Mouse (Mus musculus): ENCODE data around the gene Hadhb. TPM values are rescaled to one million over a fixed set of nuclear protein-coding genes. Genes with fewer than 3 reads are reported as not detected.
"Not testable (repeated sequence)": the region's sequence is repeated elsewhere in the genome, so short reads cannot be mapped to it uniquely, and the experiment has no call there.

Gene Hadhb
- polyA plus RNA-seq, 1 experiment from 2014 or later = 145 TPM

DNA sequence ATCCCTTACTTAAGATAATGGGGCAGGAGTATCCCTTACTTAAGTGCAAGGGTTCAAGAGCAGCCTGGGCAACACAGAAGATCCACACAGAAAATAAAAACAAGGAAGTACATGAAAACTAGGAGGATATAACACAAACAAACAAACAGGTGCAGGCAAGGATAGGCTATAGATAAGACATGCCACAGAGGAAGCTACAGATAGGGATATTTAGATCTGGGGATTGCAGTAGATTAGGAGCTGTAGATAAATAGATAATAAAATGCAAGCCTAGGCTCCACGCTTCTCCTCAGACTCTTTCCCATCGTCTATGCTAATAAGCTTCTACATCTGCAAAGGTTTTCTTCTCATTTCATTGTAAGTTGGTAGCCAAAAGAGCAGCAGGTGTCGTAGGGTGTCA, 50.0 kb downstream of the Hadhb start:
- Histone ChIP-seq H3K4me2 (no peak overlapping the region), H3K27ac (ENCODE audit: low read depth, low read length) (no peak overlapping the region), H3K4me3 (ENCODE audit: low read depth, low read length) (no peak overlapping the region), H3K27me3 (replicated peaks; ENCODE audit: control insufficient read depth, insufficient read depth, low read length) (no peaks in the 10 kb centered on the region), H3K36me3 (ENCODE audit: control insufficient read depth, insufficient read depth, low read length) (no peaks in the 10 kb centered on the region), H3K9ac (ENCODE audit: low read depth, low read length) (no peak overlapping the region), H3K9me3 (ENCODE audit: control insufficient read depth, low read length) (no peaks in the 10 kb centered on the region), H3K4me1 (replicated peaks; ENCODE audit: control insufficient read depth, insufficient read depth, low read length) (no peaks in the 10 kb centered on the region)
- DNase-seq (ENCODE audit: low spot score) (no peak), ATAC-seq (replicated peaks; ENCODE audit: low FRiP score) (no peak)
- 65% methylated on average over 3 of the region's 3 CpGs for WGBS

DNA sequence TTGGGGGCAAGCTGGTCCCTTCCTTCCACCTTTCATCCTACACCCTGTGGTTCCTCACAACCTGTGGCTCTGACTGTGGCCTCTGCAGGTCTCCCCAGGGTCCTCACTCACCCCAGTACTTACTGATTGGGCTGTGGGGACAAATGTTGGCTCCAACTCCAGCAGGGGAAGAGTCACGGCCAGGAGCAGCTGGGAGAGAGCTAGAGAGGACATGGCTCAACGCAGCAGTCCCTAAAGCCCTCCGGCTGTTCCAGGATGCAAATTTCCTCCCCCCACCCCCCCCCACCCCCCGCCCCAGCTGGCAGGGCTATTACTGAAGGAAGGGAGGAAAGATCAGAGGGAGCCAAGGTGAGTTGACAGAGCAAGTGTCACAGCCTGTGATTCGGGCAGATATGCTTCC, 50.4 kb downstream of the Hadhb start, which contains the start of gene Adgrf3:
TSS of gene Adgrf3 (minus strand) at position 230 of the 400 bp plus-strand sequence.
- Histone ChIP-seq H3K36me3 (ENCODE audit: control insufficient read depth, insufficient read depth, low read length) (no peaks in the 10 kb centered on the region), H3K9ac (ENCODE audit: low read depth, low read length) (no peak within 1 kb of the TSS), H3K4me3 (ENCODE audit: low read depth, low read length) (no peak within 1 kb of the TSS), H3K9me3 (ENCODE audit: control insufficient read depth, low read length) (no peaks in the 10 kb centered on the region), H3K27ac (ENCODE audit: low read depth, low read length) (no peak within 1 kb of the TSS), H3K4me2 (no peak within 1 kb of the TSS), H3K27me3 (replicated peaks; ENCODE audit: control insufficient read depth, insufficient read depth, low read length) (no peaks in the 10 kb centered on the region), H3K4me1 (replicated peaks; ENCODE audit: control insufficient read depth, insufficient read depth, low read length) (no peaks in the 10 kb centered on the region)
- WGBS = 40% methylated on average over 5 of the region's 5 CpGs
- ATAC-seq (replicated peaks; ENCODE audit: low FRiP score) = no peak
- DNase-seq (ENCODE audit: low spot score) = no peak

DNA sequence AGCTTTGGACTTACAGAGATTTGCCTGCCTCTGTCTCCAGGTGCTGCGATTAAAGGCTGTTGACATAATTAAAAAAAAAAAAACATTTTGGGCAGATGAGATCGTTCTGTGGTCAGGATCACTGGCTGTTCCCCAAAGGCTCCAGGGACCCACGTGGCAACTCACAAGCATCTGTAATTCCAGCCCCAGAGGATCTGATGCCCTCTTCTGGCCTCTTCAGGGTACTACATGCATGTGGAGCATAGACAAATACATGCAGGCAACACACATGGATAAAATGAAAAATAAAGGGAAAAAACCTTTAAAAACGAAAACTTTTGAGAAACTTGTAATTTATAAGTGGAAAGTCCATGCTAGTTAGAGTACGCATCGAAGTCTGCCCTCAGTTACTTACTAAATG, 52.2 kb downstream of the Hadhb start:
- 56% methylated on average over 6 of the region's 6 CpGs for WGBS
- no peak overlapping the region for H3K27ac ChIP-seq (ENCODE audit: low read depth, low read length)
- H3K9me3 ChIP-seq (ENCODE audit: control insufficient read depth, low read length) = no peaks in the 10 kb centered on the region
- H3K4me2 ChIP-seq = no peak overlapping the region
- DNase-seq (ENCODE audit: low spot score) = no peak
- H3K4me3 ChIP-seq (ENCODE audit: low read depth, low read length) = no peak overlapping the region
- no peak for ATAC-seq (replicated peaks; ENCODE audit: low FRiP score)
- H3K4me1 ChIP-seq (replicated peaks; ENCODE audit: control insufficient read depth, insufficient read depth, low read length) = no peaks in the 10 kb centered on the region
- H3K9ac ChIP-seq (ENCODE audit: low read depth, low read length) = no peak overlapping the region
- H3K27me3 ChIP-seq (replicated peaks; ENCODE audit: control insufficient read depth, insufficient read depth, low read length) = no peaks in the 10 kb centered on the region
- no peaks in the 10 kb centered on the region for H3K36me3 ChIP-seq (ENCODE audit: control insufficient read depth, insufficient read depth, low read length)

DNA sequence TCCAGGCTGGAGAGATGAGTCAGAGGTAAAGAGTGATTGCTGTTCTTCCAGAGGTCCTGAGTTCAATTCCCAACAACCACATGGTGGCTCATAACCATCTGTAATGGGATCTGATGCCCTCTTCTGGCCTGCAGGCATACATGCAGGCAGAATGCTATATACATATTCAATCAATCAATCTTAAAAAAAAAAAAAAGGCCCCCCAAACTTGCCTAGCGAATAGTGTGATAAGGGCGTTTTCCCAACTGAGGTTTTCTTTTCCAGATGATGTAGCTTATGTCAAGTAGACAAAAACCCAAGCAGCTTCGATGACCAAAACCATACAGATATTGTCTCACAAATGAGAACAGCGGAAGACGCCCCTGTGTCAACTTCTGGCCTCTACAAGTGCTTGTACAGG, 55.7 kb downstream of the Hadhb start:
- H3K4me1 ChIP-seq (replicated peaks; ENCODE audit: control insufficient read depth, insufficient read depth, low read length); H3K36me3 ChIP-seq (ENCODE audit: control insufficient read depth, insufficient read depth, low read length); DNase-seq (ENCODE audit: low spot score); H3K9ac ChIP-seq (ENCODE audit: low read depth, low read length); H3K27me3 ChIP-seq (replicated peaks; ENCODE audit: control insufficient read depth, insufficient read depth, low read length); ATAC-seq (replicated peaks; ENCODE audit: low FRiP score); H3K9me3 ChIP-seq (ENCODE audit: control insufficient read depth, low read length); H3K4me2 ChIP-seq; H3K4me3 ChIP-seq (ENCODE audit: low read depth, low read length); H3K27ac ChIP-seq (ENCODE audit: low read depth, low read length): not testable (repeated sequence)
- WGBS = 75% methylated on average over 5 of the region's 5 CpGs

DNA sequence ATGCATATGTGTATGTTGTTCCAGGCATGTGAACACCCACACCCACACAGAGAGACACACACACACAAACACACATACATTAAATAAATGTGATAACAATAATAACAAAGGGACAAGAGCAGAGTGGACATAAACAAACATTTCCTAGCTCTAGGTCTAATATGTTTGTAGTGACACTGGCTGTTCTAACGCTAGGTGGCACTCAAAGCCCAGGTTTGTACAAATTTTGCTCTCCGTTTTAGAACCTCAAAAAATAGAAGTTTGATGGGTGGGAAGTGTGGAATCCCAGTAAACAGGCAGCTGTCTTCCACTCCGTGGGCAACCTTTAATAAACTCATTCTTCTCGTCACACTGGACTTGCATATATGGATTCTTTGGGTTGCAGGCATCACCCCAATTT, 59.8 kb downstream of the Hadhb start:
- DNase-seq (ENCODE audit: low spot score) (peak; percentile 43), ATAC-seq (replicated peaks; ENCODE audit: low FRiP score) (no peak)
- H3K4me2 ChIP-seq = no peak overlapping the region
- H3K36me3 ChIP-seq (ENCODE audit: control insufficient read depth, insufficient read depth, low read length) = no peaks in the 10 kb centered on the region
- no peaks in the 10 kb centered on the region for H3K4me1 ChIP-seq (replicated peaks; ENCODE audit: control insufficient read depth, insufficient read depth, low read length)
- no peaks in the 10 kb centered on the region for H3K9me3 ChIP-seq (ENCODE audit: control insufficient read depth, low read length)
- WGBS = 15% methylated on average over 4 of the region's 4 CpGs
- H3K9ac ChIP-seq (ENCODE audit: low read depth, low read length) = no peak overlapping the region
- H3K4me3 ChIP-seq (ENCODE audit: low read depth, low read length) = no peak overlapping the region
- H3K27ac ChIP-seq (ENCODE audit: low read depth, low read length) = no peak overlapping the region
- H3K27me3 ChIP-seq (replicated peaks; ENCODE audit: control insufficient read depth, insufficient read depth, low read length) = no peaks in the 10 kb centered on the region

DNA sequence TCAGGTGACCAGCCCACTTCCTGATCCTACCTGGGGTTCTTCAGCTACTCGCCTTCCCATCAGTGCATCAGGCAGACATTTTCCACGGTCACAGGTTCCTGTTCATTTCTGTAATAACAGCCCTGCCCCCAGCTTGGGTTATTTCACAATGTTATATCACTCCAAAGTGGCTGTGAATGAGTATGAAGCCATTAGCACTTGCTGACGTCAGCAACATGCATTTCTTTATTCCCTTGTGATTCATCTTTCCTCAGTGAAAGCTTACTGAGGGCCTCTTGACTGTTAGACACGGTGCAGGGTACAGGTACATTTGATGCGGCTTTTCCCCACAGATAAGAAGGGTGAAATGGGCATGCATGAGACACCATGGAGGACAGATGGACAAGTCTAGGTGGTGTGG, 60.9 kb downstream of the Hadhb start:
- WGBS = 66% methylated on average over 5 of the region's 5 CpGs
- H3K9me3 ChIP-seq (ENCODE audit: control insufficient read depth, low read length) = no peaks in the 10 kb centered on the region
- no peaks in the 10 kb centered on the region for H3K4me1 ChIP-seq (replicated peaks; ENCODE audit: control insufficient read depth, insufficient read depth, low read length)
- no peak overlapping the region for H3K27ac ChIP-seq (ENCODE audit: low read depth, low read length)
- ATAC-seq (replicated peaks; ENCODE audit: low FRiP score) (no peak), DNase-seq (ENCODE audit: low spot score) (no peak)
- H3K9ac ChIP-seq (ENCODE audit: low read depth, low read length) = no peak overlapping the region
- H3K4me3 ChIP-seq (ENCODE audit: low read depth, low read length) = no peak overlapping the region
- H3K27me3 ChIP-seq (replicated peaks; ENCODE audit: control insufficient read depth, insufficient read depth, low read length) = no peaks in the 10 kb centered on the region
- no peaks in the 10 kb centered on the region for H3K36me3 ChIP-seq (ENCODE audit: control insufficient read depth, insufficient read depth, low read length)
- no peak overlapping the region for H3K4me2 ChIP-seq

DNA sequence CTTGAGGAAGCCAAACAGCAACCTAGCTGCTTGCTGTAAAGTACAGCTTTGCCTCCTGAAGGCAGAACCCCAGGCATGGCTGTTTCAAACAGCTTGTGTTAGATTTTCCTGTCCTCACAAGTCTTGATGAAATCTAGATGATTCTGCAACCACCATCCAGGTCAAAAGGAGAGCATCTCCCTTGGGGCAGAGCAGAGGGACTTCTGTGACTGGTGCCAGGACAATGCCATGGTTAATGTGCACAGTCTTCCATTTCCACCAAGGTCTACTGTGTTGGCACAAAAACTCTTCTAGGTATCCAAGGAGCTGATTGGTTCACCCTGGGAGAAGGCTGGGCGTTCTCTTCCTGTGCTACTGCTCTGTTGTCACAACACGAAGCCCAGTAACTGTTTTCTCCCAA, 64.7 kb downstream of the Hadhb start:
- no peaks in the 10 kb centered on the region for H3K36me3 ChIP-seq (ENCODE audit: control insufficient read depth, insufficient read depth, low read length)
- H3K27ac ChIP-seq (ENCODE audit: low read depth, low read length) = no peak overlapping the region
- ATAC-seq (replicated peaks; ENCODE audit: low FRiP score) = no peak
- H3K4me1 ChIP-seq (replicated peaks; ENCODE audit: control insufficient read depth, insufficient read depth, low read length) = no peaks in the 10 kb centered on the region
- H3K9ac ChIP-seq (ENCODE audit: low read depth, low read length) = no peak overlapping the region
- 78% methylated on average over 2 of the region's 2 CpGs for WGBS
- H3K4me3 ChIP-seq (ENCODE audit: low read depth, low read length) = no peak overlapping the region
- DNase-seq (ENCODE audit: low spot score) = no peak
- no peaks in the 10 kb centered on the region for H3K27me3 ChIP-seq (replicated peaks; ENCODE audit: control insufficient read depth, insufficient read depth, low read length)
- 0 out of 2 replicates have a peak, but pooled peaks cover 2% of the 10 kb centered on the region for H3K9me3 ChIP-seq (ENCODE audit: control insufficient read depth, low read length)
- no peak overlapping the region for H3K4me2 ChIP-seq

DNA sequence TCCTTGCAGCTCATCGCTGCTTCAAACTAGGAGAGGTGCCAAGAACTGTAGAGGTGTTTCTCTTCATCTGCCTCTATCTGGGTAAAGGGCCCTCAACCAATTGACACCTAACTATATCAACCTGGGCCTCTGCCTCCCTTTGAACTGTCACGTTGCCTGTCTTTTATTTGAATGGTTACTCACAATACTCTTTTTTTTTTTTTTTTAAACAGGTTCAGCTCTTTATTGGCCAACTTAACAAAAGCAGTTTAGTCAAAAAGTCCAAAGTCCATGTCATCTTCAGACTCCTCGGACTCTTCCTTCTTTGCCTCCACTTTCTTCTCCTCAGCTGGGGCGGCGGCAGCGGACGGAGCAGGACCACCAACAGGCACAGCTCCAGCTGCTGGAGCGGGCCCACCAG, 65.6 kb downstream of the Hadhb start:
- no peak for DNase-seq (ENCODE audit: low spot score)
- no peaks in the 10 kb centered on the region for H3K4me1 ChIP-seq (replicated peaks; ENCODE audit: control insufficient read depth, insufficient read depth, low read length)
- ATAC-seq (replicated peaks; ENCODE audit: low FRiP score) = no peak
- no peaks in the 10 kb centered on the region for H3K27me3 ChIP-seq (replicated peaks; ENCODE audit: control insufficient read depth, insufficient read depth, low read length)
- 87% methylated on average over 8 of the region's 8 CpGs for WGBS
- 0 out of 2 replicates have a peak, but pooled peaks cover 2% of the 10 kb centered on the region for H3K9me3 ChIP-seq (ENCODE audit: control insufficient read depth, low read length)
- H3K4me3 ChIP-seq (ENCODE audit: low read depth, low read length) = no peak overlapping the region
- no peak overlapping the region for H3K4me2 ChIP-seq
- H3K27ac ChIP-seq (ENCODE audit: low read depth, low read length) = no peak overlapping the region
- H3K36me3 ChIP-seq (ENCODE audit: control insufficient read depth, insufficient read depth, low read length) = no peaks in the 10 kb centered on the region
- no peak overlapping the region for H3K9ac ChIP-seq (ENCODE audit: low read depth, low read length)

DNA sequence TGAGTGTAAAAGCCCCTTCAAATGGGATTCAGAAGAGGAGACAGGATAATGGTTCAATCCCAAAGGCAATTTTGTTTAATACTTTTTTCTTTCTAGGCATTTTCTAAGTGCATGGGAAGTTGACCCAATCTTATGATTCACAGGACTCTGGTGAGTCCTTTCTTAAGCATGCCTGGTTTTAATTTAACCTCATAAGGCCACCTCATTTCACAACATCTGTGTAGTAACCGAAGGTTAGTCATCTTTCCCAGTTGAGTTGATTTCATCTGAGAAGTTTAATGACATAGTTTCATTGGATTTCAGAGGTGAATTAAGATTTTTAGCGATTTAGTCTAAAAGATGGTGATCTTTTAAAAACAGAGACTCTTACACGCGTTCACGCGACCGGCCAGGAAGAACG, 67.6 kb downstream of the Hadhb start:
- 0 out of 2 replicates have a peak, but pooled peaks cover 2% of the 10 kb centered on the region for H3K9me3 ChIP-seq (ENCODE audit: control insufficient read depth, low read length)
- WGBS = 96% methylated on average over 8 of the region's 8 CpGs
- H3K4me1 ChIP-seq (replicated peaks; ENCODE audit: control insufficient read depth, insufficient read depth, low read length) = no peaks in the 10 kb centered on the region
- no peak for ATAC-seq (replicated peaks; ENCODE audit: low FRiP score)
- no peak overlapping the region for H3K4me3 ChIP-seq (ENCODE audit: low read depth, low read length)
- no peaks in the 10 kb centered on the region for H3K36me3 ChIP-seq (ENCODE audit: control insufficient read depth, insufficient read depth, low read length)
- H3K4me2 ChIP-seq = no peak overlapping the region
- H3K9ac ChIP-seq (ENCODE audit: low read depth, low read length) = no peak overlapping the region
- no peak overlapping the region for H3K27ac ChIP-seq (ENCODE audit: low read depth, low read length)
- no peaks in the 10 kb centered on the region for H3K27me3 ChIP-seq (replicated peaks; ENCODE audit: control insufficient read depth, insufficient read depth, low read length)
- no peak for DNase-seq (ENCODE audit: low spot score)
